Mouse (Mus musculus) embryonic fibroblast, embryonic 13.5 days (primary cell): ENCODE data around the gene Lrrc42. TPM values are rescaled to one million over a fixed set of nuclear protein-coding genes. Genes with fewer than 3 reads are reported as not detected.

ENCODE experiments used
- H3K27ac ChIP-seq: 2 replicates; pipeline ENCODE4 v1.5.1; 2012; ENCODE audit warnings: low read length, control low read depth, inconsistent platforms; ENCODE audit not compliant: insufficient read depth
- H3K4me1 ChIP-seq: 2 replicates; pipeline ENCODE4 v1.6.1; 2011; ENCODE audit warnings: low read length; ENCODE audit not compliant: control insufficient read depth, insufficient read depth
- H3K4me3 ChIP-seq: 2 replicates; pipeline ENCODE4 v1.5.1; 2011; ENCODE audit warnings: mild to moderate bottlenecking, control low read depth, low read length; ENCODE audit not compliant: insufficient read depth
- CTCF ChIP-seq: IDR thresholded peaks from 2 replicates; pipeline ENCODE4 v1.5.1; 2011; ENCODE audit warnings: mild to moderate bottlenecking, control low read depth, low read length, moderate library complexity, borderline replicate concordance; ENCODE audit not compliant: insufficient read depth
- POLR2A ChIP-seq: IDR thresholded peaks from 2 replicates; pipeline ENCODE4 v1.6.1; 2011; ENCODE audit warnings: low read depth, mild to moderate bottlenecking, control low read depth, low read length, moderate library complexity
- polyA plus RNA-seq: library from polyadenylated mRNA; stranded (reverse); fragments of >200 nt; gene quantifications from 2 replicates; pipeline ENCODE4 v1.2.4, GENCODE M21; 2011; ENCODE audit warnings: low read depth; ENCODE audit not compliant: missing spikeins, insufficient read length

Lrrc42 gene
- polyA plus RNA-seq, 1 experiment, result 129 TPM

DNA sequence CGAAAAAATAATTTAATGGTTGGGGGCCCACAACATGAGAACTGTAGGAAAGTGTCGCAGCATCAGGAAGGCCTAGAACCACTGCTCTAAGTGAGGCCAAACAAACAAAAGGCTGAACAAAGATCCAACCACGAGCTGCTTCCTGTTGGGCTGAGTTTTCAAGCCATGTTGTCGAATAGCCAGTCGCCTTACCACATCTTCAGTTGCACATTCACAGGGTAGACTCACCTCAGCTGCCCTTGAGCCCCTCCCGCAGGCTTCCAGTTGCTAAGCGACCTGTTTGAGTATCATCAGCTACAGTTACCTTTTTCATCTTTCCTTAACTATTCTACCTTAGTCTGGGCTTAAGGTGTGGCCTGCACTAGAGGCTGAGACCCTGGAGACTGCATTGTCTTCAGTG, 50.3 kb downstream of the Lrrc42 start:
- no peaks in the 10 kb centered on the region for H3K4me1 ChIP-seq
- no peak overlapping the region for H3K27ac ChIP-seq
- H3K4me3 ChIP-seq, result no peak overlapping the region
- TF ChIP-seq CTCF (no peak), POLR2A (no peak)

DNA sequence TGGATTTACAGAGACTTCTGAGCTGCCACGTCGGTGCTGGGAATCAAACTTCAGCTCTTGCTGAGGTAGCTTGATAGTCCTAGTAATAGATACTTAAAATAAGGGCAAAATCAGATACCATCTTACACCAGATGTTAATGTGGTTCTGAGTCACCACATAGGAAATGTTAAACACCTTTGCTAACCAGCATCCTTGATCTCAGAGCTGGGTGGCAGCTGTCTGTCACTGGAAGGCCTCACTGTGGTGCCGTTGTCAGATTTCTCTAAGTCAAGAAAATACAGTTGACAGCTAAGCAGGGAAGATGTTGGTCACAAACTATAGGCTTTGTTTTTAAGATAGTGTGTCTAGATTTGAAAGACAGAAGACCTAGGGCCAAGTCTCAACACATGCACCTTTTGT, 51.6 kb downstream of the Lrrc42 start:
- no peak overlapping the region for H3K4me3 ChIP-seq
- H3K4me1 ChIP-seq, result no peaks in the 10 kb centered on the region
- TF ChIP-seq CTCF, result no peak
- no peak for TF ChIP-seq POLR2A
- no peak overlapping the region for H3K27ac ChIP-seq

DNA sequence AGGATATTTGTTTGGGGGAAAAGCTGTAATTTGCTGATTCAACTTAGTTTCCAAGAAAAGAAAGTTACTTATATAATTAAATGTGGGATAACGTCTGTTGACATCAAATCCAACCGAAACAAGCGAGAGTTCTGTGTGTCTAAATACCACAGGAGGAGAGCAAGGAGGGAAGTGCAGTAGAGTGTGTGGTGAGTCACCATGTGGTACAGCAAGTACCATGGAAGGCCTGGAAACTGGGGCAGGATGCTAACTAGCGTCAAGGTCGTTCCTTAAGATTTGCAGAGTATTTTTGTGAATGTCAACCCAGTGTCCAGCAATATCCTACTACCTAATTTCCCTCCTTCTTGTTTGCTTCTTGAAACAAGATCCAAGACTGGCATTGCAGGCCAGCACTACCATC, 55.3 kb downstream of the Lrrc42 start:
- Histone ChIP-seq H3K4me1 (no peaks in the 10 kb centered on the region), H3K4me3 (no peak overlapping the region), H3K27ac (no peak overlapping the region)
- TF ChIP-seq POLR2A (no peak), CTCF (no peak)

DNA sequence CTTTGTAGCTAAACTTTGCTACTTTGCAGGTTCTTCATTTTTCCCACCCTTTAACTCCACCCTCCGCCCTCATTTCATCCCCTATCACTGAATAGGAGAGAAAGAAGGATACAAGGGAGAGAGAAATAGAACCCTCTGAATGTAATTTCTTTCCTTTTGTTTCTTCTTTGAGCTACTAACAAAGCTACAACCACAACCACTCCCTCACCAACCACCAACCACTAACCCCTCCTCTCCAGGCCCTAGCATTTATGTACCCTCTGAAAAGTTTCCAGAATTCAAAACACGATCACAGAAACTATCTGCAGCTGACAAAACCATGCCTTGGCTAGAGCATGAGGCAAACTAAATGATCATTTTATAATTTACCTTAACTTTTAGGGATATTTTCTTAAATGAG, 56.9 kb downstream of the Lrrc42 start:
- no peaks in the 10 kb centered on the region for H3K4me1 ChIP-seq
- H3K27ac ChIP-seq, result no peak overlapping the region
- TF ChIP-seq POLR2A (no peak), CTCF (no peak)
- H3K4me3 ChIP-seq, result no peak overlapping the region

DNA sequence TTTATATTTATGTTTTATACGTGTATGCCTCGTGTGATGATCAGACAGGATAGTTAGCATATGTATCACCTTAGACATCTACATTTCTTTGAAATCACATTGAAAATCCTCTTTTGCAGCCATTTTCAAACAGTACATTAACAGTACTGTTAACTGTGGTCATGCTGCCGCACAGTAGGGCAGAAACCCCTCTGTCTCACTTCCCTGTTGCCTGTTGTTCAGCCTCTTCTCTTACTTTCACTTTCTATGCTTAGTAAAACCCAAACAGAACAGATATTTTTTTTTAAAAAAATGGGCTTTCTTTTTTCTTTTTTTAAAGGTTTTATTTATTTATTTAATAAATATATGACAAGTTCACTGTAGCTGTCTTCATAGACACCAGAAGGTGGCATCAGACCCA, 59.5 kb downstream of the Lrrc42 start:
- Histone ChIP-seq H3K4me3 (no peak overlapping the region), H3K4me1 (no peaks in the 10 kb centered on the region), H3K27ac (no peak overlapping the region)
- TF ChIP-seq POLR2A, result no peak
- TF ChIP-seq CTCF, result no peak

DNA sequence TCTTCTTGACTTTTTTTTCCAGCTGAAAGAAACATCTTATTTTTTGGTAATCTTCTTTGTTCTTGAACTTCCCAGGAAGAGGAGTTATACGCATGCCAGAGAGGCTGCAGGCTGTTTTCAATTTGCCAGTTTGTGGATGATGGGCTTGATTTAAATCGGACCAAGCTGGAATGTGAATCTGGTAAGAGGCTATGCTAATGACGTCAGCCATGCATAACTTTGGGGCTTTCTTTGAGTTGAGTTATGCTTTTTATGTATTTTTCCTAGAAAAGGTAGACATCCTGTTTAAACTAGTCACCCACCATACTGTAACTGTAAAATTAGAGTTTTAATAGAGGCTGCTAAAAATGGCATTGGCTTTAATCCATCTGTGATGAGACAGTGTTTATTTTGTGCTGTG, 67.6 kb downstream of the Lrrc42 start:
- TF ChIP-seq POLR2A (no peak), CTCF (no peak)
- Histone ChIP-seq H3K4me3 (no peak overlapping the region), H3K27ac (peak overlapping the region; percentile 90), H3K4me1 (peaks cover 29% of the 10 kb centered on the region)

Other genes starting within 250 kb of the Lrrc42 start
- gene Mrpl37, start 186.7 kb downstream of the Lrrc42 start, polyA plus RNA-seq, result 48.4 and 50.6 TPM in 2 replicates
- gene Cyb5rl, start 186.5 kb downstream of the Lrrc42 start, polyA plus RNA-seq, result 5.5 and 6.3 TPM in 2 replicates
- not detected in 2 replicates for gene Cdcp2, start 156.6 kb downstream of the Lrrc42 start, polyA plus RNA-seq
- gene Tmem59, start 75.1 kb downstream of the Lrrc42 start, polyA plus RNA-seq, result 388 and 440 TPM in 2 replicates
- 23.0 and 29.7 TPM in 2 replicates for gene Tceanc2, start 74.4 kb downstream of the Lrrc42 start, polyA plus RNA-seq
- not detected in 2 replicates for gene Ldlrad1, start 44.4 kb downstream of the Lrrc42 start, polyA plus RNA-seq
- 62.5 and 65.2 TPM in 2 replicates for gene Hspb11, start 61 bp upstream of the Lrrc42 start, polyA plus RNA-seq
- gene Dio1, start 53.6 kb upstream of the Lrrc42 start, polyA plus RNA-seq, result not detected in 2 replicates
- gene Yipf1, start 60.8 kb upstream of the Lrrc42 start, polyA plus RNA-seq, result 58.4 and 63.7 TPM in 2 replicates
- gene Ndc1, start 114.3 kb upstream of the Lrrc42 start, polyA plus RNA-seq, result 40.6 and 53.2 TPM in 2 replicates
- 4.9 TPM in 2 replicates for gene Glis1, start 181.1 kb upstream of the Lrrc42 start, polyA plus RNA-seq